ENCODE assay signal across 19 mouse cellular contexts in genomic region chr3:31961175-31961574, GRCm38 (mm10). TPM values are rescaled to one million over a fixed set of nuclear protein-coding genes. Genes with fewer than 3 reads are reported as not detected.
"Had no signal": no experiment of that assay in that cellular context is flagged by ENCODE, and none has a peak within 500 bp of the region (broad histone marks: within the 10 kb centered on the region; RNA-seq: fewer than 3 reads in every experiment).

No protein-coding gene starts in this region.

- H3K36me3 ChIP-seq: kidney, embryonic 15.5 days; limb, embryonic 15.5 days; liver, embryonic 13.5 days; lung, embryonic 15.5 days; stomach, embryonic 15.5 days had no signal

- H3K27me3 ChIP-seq: kidney, embryonic 15.5 days; limb, embryonic 15.5 days; liver, embryonic 13.5 days; lung, embryonic 15.5 days; megakaryocyte, embryonic 14.5 days; stomach, embryonic 15.5 days had no signal

- ATAC-seq: intestine, embryonic 16.5 days; liver, postnatal 0 days; midbrain, embryonic 16.5 days had no signal

- H3K27ac ChIP-seq: kidney, embryonic 15.5 days; left cerebral cortex, adult 2 months; limb, embryonic 15.5 days; liver, embryonic 13.5 days; lung, embryonic 15.5 days; macrophage; stomach, embryonic 15.5 days had no signal

- DNase-seq: kidney, adult 2 months; kidney, postnatal 14 days; liver, embryonic 13.5 days; liver, postnatal 0 days; lung, postnatal 14 days; right cerebral cortex, postnatal 14 days; thymus, adult 2 months; thymus, postnatal 25 days had no signal

- H3K4me1 ChIP-seq: kidney, embryonic 15.5 days; limb, embryonic 15.5 days; liver, embryonic 13.5 days; lung, embryonic 15.5 days; megakaryocyte, embryonic 14.5 days; stomach, embryonic 15.5 days had no signal

- H3K4me2 ChIP-seq: kidney, embryonic 15.5 days; limb, embryonic 15.5 days; liver, embryonic 13.5 days; lung, embryonic 15.5 days; stomach, embryonic 15.5 days had no signal

- H3K9me3 ChIP-seq: kidney, embryonic 15.5 days; limb, embryonic 15.5 days; liver, embryonic 13.5 days; lung, embryonic 15.5 days; stomach, embryonic 15.5 days had no signal

- H3K9ac ChIP-seq: kidney, embryonic 15.5 days; limb, embryonic 15.5 days; liver, embryonic 13.5 days; liver, postnatal 0 days; lung, embryonic 15.5 days; stomach, embryonic 15.5 days had no signal

- H3K4me3 ChIP-seq: kidney, embryonic 15.5 days; left cerebral cortex, adult 2 months; limb, embryonic 15.5 days; liver, embryonic 13.5 days; lung, embryonic 15.5 days; megakaryocyte, embryonic 14.5 days; stomach, embryonic 15.5 days had no signal

RNA-seq across cellular contexts. Expression of gene Kcnmb2, which starts 58.9 kb away (rescaled TPM):
- polyA plus RNA-seq: limb, embryonic 11.5 days; macrophage; spleen, adult 2 months had no signal
